Mouse (Mus musculus) myocyte (in vitro differentiated cells): ENCODE measurements at regions not wholly inside any gene's neighbourhood (a gene's known extent, or its start where the extent isn't known, plus 50 kb on each side); places are given as distances from the start of the nearest gene placed in this dataset.

ENCODE experiments used
- CEBPB ChIP-seq: IDR thresholded peaks from 2 replicates; pipeline ENCODE4 v1.6.1; 2011; ENCODE audit warnings: mild to moderate bottlenecking, moderate library complexity; ENCODE audit not compliant: poor library complexity, insufficient read depth, severe bottlenecking
- E2F4 ChIP-seq: IDR thresholded peaks from one replicate; pipeline ENCODE4 v1.6.1; 2011; ENCODE audit warnings: mild to moderate bottlenecking, control low read depth, moderate library complexity; ENCODE audit not compliant: insufficient read depth
- MAX ChIP-seq: IDR thresholded peaks from one replicate; pipeline ENCODE4 v1.6.1; 2011; ENCODE audit warnings: low read depth, mild to moderate bottlenecking, control low read depth
- MYOD1 ChIP-seq, 3 experiments: IDR thresholded peaks; one replicate each; pipeline ENCODE4 v1.6.1; 2011; ENCODE audit warnings: control low read depth in 2 of 3, low read depth in 2 of 3, mild to moderate bottlenecking in 2 of 3, moderate library complexity in 1 of 3; ENCODE audit not compliant: insufficient read length in 2 of 3, control insufficient read depth in 1 of 3
- MYOG ChIP-seq, 3 experiments: IDR thresholded peaks; one replicate each; pipeline ENCODE4 v1.6.1; 2011; ENCODE audit warnings: control low read depth in 2 of 3, low read depth in 2 of 3, mild to moderate bottlenecking in 2 of 3; ENCODE audit not compliant: insufficient read length in 2 of 3, control insufficient read depth in 1 of 3, insufficient read depth in 1 of 3
- POLR2A ChIP-seq: IDR thresholded peaks from one replicate; pipeline ENCODE4 v1.6.1; 2011; ENCODE audit warnings: low read depth, mild to moderate bottlenecking, control low read depth, moderate library complexity; ENCODE audit not compliant: insufficient read length
- POLR2AphosphoS2 ChIP-seq: IDR thresholded peaks from one replicate; pipeline ENCODE4 v1.6.1; 2011; ENCODE audit warnings: low read depth, control low read depth; ENCODE audit not compliant: insufficient read length
- REST ChIP-seq: IDR thresholded peaks from one replicate; pipeline ENCODE4 v1.6.1; 2011; ENCODE audit warnings: mild to moderate bottlenecking, control low read depth, moderate library complexity; ENCODE audit not compliant: insufficient read depth, insufficient read length
- SRF ChIP-seq: IDR thresholded peaks from one replicate; pipeline ENCODE4 v1.6.1; 2011; ENCODE audit warnings: low read depth; ENCODE audit not compliant: control insufficient read depth, insufficient read length
- TCF12 ChIP-seq: IDR thresholded peaks from one replicate; pipeline ENCODE4 v1.6.1; 2011; ENCODE audit warnings: mild to moderate bottlenecking, control low read depth; ENCODE audit not compliant: poor library complexity, insufficient read depth, severe bottlenecking
- USF1 ChIP-seq: IDR thresholded peaks from one replicate; pipeline ENCODE4 v1.6.1; 2011; ENCODE audit warnings: low read depth, mild to moderate bottlenecking, control low read depth, moderate library complexity

DNA sequence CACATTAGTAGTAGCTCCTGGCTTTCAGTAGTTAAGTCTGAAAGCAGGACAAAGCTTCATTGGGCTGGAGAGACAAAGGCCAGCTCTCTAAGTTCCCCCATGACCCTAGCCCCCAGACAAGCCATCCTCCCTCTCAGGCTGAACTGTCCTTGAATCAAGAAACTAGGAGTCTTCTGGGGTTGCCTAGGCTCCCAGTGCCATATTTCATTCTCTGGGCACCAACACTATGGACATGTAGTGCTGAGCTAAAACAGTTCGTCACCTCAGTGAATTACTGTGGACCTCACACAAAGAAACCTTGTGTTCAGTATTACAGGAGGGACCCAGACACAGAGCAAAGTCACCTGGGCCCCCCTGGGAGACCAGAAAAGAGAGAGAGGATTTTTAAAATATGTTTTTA, 91.7 kb upstream of the Nsun2 start:
- TF ChIP-seq POLR2A (no peak), POLR2AphosphoS2 (no peak), MYOD1 (IDR thresholded peaks at IDR 0.05; ENCODE audit: control insufficient read depth in 1 of 3, insufficient read length in 2 of 3, low read depth in 2 of 3) (no peak), MYOG (IDR thresholded peaks at IDR 0.05; ENCODE audit: control insufficient read depth in 1 of 3, insufficient read depth in 1 of 3, insufficient read length in 2 of 3, low read depth in 2 of 3) (no peak), CEBPB (no peak), E2F4 (no peak), USF1 (no peak), REST (no peak), MAX (no peak), TCF12 (no peak), SRF (no peak)
